Mouse (Mus musculus): ENCODE results near the gene Npc1l1.
"Not testable (repeated sequence)": the region's sequence is repeated elsewhere in the genome, so short reads cannot be mapped to it uniquely, and the experiment has no call there.

The Npc1l1 gene

DNA sequence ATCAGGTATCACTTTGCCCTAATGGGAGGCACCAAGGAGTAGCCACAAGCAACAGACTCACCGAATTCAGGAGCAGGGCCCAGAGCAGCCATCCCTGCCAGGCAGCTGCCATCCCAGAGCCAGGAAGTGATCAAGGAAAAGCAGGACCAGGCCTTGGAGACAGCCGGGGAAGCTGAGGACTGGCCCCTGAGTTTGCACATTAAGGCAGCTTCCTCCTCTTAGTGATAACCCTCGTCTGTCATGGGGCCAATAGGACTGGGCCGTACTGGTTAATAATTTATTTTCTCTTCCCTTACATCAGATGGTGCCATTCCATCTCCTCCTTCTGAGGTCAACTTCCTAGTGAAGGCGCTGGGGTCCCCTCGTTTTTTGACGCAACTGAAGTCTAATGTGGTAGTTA lies at the start of gene Npc1l1:
TSS of gene Npc1l1 (minus strand) at position 132 of the 400 bp plus-strand sequence.
- DNase-seq (ENCODE audit: low spot score in 2 of 2), result no peak

DNA sequence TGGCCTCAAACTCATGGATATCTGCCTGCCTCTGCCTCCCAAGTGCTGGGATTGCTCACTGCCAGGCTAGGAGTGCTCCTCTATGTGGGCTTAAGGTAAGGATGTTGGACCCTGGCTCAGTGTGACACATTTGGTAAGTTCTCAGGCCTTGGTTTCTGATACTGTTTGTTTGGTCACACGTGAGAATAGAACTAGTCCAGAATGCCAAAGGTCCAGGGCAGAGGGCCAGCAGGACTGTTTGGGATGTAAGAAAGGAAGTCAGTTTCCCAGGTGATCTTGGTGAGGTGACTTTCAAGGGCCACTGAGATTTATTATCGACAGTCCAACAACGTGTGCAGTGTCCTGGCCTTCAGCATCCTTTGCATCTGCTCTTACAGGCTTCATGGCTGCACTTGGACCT lies 46.5 kb upstream of the Npc1l1 start:
- no peak for DNase-seq (ENCODE audit: low spot score in 2 of 2)

DNA sequence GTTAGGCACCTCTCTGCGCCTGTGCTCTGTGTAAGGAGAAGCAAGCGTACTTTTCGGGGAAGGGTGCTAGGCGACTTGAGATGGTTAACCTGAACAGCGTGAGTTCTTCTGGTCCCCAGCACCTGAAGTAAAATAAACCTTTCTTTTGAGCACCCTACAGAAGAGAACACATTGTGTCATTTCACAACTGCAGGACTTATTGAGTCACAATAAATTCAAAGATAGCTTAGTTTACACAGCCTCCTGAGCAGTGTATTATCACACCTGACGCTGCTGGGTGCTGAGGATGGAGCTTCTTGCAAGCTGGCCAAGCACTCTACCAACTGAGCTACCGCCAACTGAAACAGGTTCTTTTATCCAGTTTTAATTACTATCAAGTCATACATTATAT lies 45.1 kb upstream of the Npc1l1 start:
- no peak for DNase-seq (ENCODE audit: low spot score in 2 of 2)

DNA sequence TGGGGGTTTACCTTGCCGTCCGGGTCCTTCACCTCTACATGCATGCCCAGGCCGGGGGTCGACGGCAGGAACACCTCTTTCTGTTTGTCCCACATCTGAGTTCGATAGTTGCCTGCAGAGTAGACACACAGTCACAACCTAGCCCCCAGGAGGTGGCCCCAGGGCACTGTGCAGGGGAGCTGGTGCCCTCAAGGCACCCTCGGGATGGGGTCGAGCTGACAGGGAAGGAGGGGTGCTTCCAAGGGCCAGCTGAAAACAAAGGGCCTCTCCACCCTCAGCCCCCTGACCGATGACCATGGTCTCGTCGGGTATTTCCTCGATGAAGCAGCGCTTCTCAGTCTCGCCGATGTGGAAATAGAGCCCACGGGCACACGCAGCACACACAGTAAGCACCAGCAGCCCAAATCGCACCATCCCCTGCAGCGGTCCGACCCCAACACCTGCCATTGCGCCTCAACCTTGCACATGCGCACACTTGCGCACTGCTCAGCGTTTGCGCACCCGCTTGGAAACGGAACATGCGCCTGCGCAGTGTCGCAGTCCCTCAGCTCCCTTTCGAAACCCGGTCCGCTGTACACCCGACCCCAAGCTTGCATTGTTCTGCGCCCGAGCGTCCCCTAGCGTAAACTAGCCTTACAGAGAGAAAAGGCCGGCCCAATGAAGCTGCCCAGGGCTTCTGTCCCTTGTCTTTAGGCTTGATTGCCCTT lies 44.6 kb upstream of the Npc1l1 start, which contains the start of gene Tmed4:
TSS of gene Tmed4 (minus strand) at position 484 of the 707 bp plus-strand sequence.
- DNase-seq (ENCODE audit: low spot score in 2 of 2), result peak; percentile 93 to 95

DNA sequence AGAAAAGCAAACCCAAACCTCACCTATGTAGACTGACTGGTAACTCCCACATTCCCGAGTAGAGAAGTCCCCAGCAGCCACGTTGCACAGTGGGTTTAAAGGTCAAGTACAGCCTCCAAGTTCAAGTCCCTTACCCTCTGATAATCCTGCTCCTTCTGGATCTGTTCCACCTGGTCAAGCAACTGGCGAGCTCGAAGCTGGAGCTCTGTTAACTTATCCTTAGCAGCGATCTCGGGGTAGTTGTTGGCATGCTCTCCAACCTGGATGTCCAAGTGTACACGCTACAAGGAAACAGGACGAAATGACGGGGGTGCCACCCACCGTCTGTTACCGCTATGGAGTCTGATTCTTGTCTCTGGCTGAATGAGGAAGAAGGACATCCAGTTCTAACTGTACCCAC lies 43.7 kb upstream of the Npc1l1 start:
- DNase-seq (ENCODE audit: low spot score in 2 of 2), result no peak

- DNase-seq (ENCODE audit: low spot score in 2 of 2), result peak; percentile 83 to 88
These were observed 37.6 kb upstream of the Npc1l1 start, which contains the start of gene Ddx56 for GRCm38 (mm10) chr11:6267320-6268254. Gene Ddx56, minus strand, starts transcription at chr11:6267772.

DNA sequence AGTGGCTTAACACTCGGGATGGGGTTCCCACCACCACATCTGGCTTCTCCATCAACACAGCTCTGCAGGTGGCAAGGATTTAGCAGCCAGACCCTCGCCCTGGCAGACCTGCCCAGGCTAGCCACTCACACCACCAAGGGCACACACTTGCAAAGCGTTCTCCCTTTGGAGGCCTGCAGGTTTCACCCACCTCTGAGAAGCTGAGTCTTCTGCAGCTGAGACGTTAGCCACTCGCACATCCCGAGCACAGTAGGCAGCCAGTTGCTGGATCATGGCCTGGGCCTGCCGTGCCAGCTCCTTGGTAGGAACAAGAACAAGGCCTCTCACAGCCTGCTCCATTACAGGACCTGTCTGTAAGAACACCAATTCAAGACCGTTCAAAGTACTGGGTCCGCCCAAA lies 36.7 kb upstream of the Npc1l1 start:
- no peak for DNase-seq (ENCODE audit: low spot score in 2 of 2)

DNA sequence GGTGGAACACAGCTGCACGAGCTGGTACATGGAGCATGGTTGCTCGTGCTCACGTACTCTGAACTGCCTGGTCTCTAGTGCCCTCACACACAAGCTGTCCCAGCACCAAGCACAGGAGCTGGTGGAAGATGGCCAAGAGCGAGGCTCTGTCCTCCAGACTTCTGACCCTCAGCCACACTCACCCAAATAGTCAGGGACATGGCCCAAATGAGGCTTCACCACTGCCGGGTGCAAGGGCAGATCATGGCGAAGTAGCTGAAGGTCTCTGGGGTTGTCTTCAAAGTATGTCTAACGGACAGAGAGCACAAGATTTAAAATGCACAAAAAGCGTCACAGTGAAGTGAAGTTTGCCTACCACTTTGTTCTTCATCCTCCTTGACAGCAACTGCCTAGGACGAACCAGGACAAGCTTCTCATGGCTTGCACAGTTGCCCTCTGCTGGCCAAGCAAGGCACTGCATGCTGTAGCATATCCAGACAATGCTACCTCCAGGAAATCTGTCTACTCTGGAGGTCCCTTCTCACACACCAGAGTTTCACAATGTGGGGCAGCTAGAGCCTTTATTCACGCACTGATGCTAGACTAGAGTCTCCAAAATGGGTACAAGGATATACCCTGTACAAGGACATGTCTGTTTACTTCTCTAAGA lies 31.6 kb upstream of the Npc1l1 start:
- peak in 1 of 2 experiments; percentile 60 for DNase-seq (ENCODE audit: low spot score in 2 of 2)

DNA sequence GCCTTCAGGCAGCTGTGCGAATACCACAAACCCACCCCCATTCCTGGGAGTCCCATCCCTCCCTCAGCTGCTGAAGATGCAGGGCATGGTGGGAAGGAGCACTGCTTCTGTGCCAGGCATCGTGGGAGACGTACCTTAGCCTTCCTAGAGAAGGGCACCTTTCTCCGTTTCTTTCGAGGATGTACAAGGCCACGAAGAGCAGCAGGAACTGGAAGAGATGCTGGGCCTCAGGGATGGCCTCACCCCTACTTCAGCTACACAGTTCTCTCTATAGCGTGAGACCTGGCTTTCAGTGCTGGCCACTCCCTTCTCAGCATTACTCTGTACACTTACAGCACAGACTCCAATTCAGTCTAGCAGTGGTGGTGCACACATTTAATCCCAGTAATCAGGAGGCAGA lies 29.5 kb upstream of the Npc1l1 start:
- no peak for DNase-seq (ENCODE audit: low spot score in 2 of 2)

- DNase-seq (ENCODE audit: low spot score in 2 of 2), result no peak
These were observed 26.6 kb upstream of the Npc1l1 start for GRCm38 (mm10) chr11:6256490-6257072.

GRCm38 (mm10) chr11:6254602-6255001 lies 24.7 kb upstream of the Npc1l1 start:
- not testable (repeated sequence) for DNase-seq (ENCODE audit: low spot score in 2 of 2)

GRCm38 (mm10) chr11:6252824-6253223 lies 22.9 kb upstream of the Npc1l1 start:
- DNase-seq (ENCODE audit: low spot score in 2 of 2), result no peak

DNA sequence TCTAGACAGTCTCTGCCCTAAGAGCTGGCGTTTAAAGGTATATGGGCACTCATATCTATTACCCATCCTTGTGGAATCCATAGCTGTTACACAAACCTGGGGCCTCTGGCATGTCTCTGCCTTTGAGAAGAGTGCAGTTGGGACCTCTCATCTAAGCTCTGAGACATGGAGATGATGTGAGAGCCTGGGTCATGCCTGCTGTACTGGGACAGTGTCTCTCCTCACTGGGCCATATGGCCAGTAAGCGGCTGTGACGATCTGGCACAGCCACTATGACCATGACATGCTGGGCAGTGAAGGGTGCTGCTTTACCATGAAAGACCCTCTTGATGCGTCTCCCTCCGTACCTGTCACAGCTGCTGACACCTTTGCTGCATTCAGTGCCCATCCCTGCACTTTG lies 22.3 kb upstream of the Npc1l1 start:
- no peak for DNase-seq (ENCODE audit: low spot score in 2 of 2)

DNA sequence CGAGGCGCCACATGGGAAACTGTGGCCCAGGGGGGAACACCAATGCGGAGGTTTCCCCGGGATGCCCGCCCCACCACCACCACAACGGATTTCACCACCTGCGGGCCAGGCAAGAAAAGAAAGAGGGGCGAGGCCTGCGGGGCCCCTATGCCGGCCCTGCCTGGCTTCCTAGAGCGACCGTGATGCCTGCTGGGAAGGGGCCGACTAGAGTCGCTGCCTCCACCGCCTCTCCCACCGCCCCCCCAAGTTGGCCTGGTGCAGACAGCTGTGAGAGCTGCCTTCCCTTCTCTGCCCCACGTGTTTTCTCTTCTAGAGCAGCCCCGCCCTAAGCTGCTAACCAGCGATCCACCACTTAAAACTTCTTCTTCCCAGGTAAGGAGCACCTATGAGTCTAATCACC lies 14.8 kb upstream of the Npc1l1 start:
- DNase-seq (ENCODE audit: low spot score in 2 of 2), result no peak

GRCm38 (mm10) chr11:6233025-6233424 lies 3.1 kb upstream of the Npc1l1 start:
- DNase-seq (ENCODE audit: low spot score in 2 of 2), result no peak

DNA sequence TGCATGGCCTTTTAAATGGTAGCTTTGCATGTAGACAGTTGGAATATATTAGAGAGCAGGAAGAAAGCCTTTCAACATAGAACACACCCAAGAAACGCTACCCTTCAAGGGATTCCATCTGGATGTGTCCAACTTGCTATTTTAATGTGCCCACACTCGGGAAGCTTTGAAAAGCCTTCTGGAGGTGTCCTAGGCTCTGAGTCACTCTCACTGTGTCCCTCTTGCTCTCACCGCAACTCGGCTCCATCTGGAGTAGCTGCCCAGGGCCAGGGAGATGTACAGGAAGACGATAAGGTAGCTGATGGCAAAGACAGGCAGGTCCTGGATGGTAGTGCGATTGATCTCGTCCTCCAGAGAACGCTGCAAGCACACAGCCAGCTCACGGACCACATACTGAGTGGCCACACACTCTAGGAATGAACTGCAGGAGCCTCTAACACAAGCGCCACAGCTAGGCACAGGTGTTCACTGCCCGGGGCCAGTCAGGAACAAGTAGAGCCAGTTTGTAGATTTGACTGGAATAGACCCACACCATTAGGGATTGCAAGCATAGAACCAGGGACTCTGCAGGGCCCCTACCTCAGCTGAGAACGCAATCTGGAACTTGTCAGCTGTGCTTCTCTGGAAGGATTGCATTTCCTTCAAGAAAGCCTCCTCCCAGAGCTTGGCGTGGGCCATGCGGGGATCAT lies 5.3 kb downstream of the Npc1l1 start:
- DNase-seq (ENCODE audit: low spot score in 2 of 2), result no peak

- no peak for DNase-seq (ENCODE audit: low spot score in 2 of 2)
These were observed 7.8 kb downstream of the Npc1l1 start for GRCm38 (mm10) chr11:6222187-6222586.

DNA sequence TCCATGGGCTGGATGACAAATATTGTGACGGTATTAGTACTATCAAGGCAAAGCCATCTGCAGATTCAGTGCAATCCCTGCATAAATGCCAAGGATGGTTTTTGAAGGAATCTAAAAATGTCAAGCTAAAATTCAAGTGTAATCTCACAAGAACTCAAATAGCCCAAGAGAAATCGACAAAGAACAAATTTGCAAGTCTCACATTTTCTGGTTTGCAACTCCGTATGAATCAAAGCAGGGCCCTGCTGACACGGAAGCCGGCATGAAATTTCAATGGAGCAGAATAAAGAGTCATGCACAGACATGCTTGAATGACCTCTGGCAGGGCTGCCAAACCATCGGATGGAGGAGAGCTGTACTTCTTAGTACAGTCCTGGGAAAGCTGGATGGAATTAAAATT lies 10.0 kb downstream of the Npc1l1 start:
- DNase-seq (ENCODE audit: low spot score in 2 of 2), result no peak

DNA sequence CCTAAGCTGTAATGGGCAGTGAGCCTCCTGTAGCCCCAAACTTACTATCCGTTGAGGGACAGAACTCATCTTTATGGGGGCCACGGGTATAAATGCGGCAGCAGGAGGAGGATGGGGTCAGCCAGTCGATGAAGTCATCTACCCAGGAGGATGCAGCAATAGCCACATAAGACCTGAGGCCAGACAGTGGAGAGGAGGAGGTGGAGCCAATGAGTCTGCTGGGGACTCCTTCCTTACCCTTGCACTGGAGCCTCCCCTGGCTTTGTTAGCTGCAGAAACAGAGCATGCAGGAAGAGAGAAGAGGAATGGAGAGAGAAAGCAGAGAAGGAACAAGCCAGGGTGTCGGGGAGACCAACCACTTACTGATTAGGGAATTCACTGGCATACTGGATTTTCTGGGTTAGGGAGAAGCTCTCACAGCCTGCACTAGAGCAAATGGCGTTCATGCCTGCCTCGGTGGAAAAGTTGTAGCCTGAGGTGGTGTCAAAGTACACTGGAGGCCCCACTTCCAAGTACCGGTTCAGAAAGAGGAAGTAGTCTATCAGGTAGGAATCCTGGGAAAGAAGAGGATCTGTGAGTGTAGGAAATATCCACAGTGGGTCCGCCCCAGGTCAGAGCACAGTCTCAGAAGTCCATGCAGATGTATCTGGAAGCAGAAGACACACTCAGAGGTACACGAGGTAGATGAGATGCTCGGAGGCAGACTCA lies 11.6 kb downstream of the Npc1l1 start:
- no peak for DNase-seq (ENCODE audit: low spot score in 2 of 2)

DNA sequence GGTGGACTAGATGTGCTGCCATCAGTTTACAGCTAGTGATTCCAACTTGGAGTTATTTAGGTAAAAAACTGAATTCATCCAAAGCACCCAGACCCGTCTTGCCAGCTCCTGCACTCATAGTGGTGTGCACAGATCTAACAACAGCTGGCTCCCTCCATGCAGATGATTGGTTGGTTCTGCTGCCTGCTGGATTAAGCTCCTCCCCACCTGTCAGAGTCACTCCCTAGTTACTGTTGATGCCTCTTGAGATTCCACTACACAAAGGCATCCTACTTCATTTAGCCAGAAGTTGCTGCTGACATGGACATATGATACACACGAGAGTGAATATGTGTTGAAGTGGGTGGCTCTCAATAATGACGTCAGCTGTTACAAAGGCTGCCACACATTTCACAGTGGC lies 13.1 kb downstream of the Npc1l1 start:
- no peak for DNase-seq (ENCODE audit: low spot score in 2 of 2)

GRCm38 (mm10) chr11:6208158-6208557 lies 21.8 kb downstream of the Npc1l1 start:
- DNase-seq (ENCODE audit: low spot score in 2 of 2), result no peak

Data from urinary bladder, adult 18-20 months (tissue).